Mouse (Mus musculus) cortical plate, adult 2 months (tissue): Measurements from ENCODE around the gene Gabrb1. TPM values are rescaled to one million over a fixed set of nuclear protein-coding genes. Genes with fewer than 3 reads are reported as not detected.
A peak's percentile ranks its signal among the peaks of the same experiment; 100 is the strongest.

Source experiments
- H3K27ac ChIP-seq: fragments of 200-500 bp; 2 replicates; pipeline ENCODE4 v1.5.1; 2012; ENCODE audit warnings: low read length, control low read depth, inconsistent platforms; ENCODE audit not compliant: insufficient read depth
- H3K4me1 ChIP-seq: fragments of 200-500 bp; 2 replicates; pipeline ENCODE4 v1.6.1; 2011; ENCODE audit warnings: low read length; ENCODE audit not compliant: control insufficient read depth, insufficient read depth
- H3K4me3 ChIP-seq: fragments of 200-500 bp; 2 replicates; pipeline ENCODE4 v1.5.1; 2011; ENCODE audit warnings: mild to moderate bottlenecking, low read length, control low read depth; ENCODE audit not compliant: insufficient read depth
- CTCF ChIP-seq: fragments of 200-500 bp; IDR thresholded peaks from 2 replicates; pipeline ENCODE4 v1.5.1; 2011; ENCODE audit warnings: mild to moderate bottlenecking, control low read depth, low read length; ENCODE audit not compliant: insufficient read depth; ENCODE audit errors: extremely low read depth
- POLR2A ChIP-seq: fragments of 200-500 bp; IDR thresholded peaks from 2 replicates; pipeline ENCODE4 v1.6.1; 2011; ENCODE audit warnings: mild to moderate bottlenecking, low read length, control low read depth; ENCODE audit not compliant: insufficient read depth; ENCODE audit errors: extremely low read depth
- polyA plus RNA-seq: library from polyadenylated mRNA; depleted of rRNA; stranded (reverse); fragments of >200 nt; gene quantifications from 2 replicates; pipeline ENCODE4 v1.2.3, GENCODE M21; 2012

Gabrb1 gene
- polyA plus RNA-seq, 1 experiment, result 19.9 TPM

DNA sequence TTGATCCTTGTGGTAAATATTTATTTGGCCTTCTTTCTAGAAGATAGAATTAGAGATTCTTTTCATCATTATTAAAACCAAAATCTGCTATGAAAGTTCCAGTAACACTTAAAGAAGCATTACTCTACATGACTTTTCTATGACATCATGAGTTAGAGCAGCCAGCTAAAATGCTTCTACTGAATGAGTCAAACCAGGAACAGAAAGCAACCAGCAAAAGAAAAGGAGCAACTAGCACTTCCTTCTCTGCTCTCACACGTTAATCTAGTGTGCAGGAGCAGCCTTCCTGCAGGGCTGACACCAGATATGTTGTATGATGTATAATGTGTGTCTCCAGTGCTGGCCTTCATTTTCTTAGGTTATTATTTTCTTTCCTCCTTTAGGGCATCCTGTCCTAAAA, 164.9 kb downstream of the Gabrb1 start:
- H3K27ac ChIP-seq, result no peak overlapping the region

DNA sequence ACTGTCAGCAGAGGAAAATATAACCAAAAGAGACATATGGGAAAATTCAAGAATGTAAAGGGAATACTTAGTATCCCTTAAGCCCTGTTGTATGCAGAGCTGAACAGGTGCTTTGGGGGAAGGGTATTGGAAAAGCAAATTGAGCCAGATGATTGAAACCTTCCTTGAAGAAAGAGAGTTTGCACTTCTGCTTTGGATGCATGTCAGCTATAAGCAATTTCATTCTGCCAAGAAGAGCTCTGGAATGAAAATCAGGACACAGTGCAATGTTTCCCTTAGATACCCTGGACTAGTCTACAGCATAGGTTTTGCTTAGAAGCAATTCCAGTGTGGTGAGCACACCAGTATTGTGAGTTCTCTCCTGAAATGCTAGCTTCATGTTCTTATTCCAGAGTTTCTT, 170.4 kb downstream of the Gabrb1 start:
- no peak for TF ChIP-seq POLR2A
- TF ChIP-seq CTCF, result no peak
- Histone ChIP-seq H3K4me1 (no peaks in the 10 kb centered on the region; the same call in 1 of the 2 replicates), H3K4me3 (no peak overlapping the region), H3K27ac (peak overlapping the region; percentile 15; the same call in 1 of the 2 replicates)

More for the DNA sequence above, 164.9 kb downstream of the Gabrb1 start:
- Histone ChIP-seq H3K4me3 (no peak overlapping the region), H3K4me1 (no peaks in the 10 kb centered on the region)
- no peak for TF ChIP-seq POLR2A
- no peak for TF ChIP-seq CTCF

DNA sequence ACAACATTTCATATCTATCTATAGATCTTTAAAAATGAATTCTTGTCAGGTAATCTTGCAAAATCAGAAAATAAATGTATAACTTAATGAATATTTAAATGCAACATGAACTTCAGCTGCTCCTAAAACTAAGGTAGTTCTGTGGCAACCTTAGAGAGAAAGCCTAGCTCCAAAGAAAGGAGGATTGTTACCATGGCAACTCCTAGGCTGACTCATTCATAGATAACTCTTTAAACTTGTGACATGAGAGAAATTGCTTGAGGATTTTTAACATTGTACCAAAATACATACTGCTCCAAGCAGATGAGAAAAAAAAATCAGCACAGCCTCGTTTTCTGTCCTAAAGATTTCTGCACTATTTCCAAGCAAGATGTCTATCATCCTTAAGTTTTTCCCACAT, 171.1 kb downstream of the Gabrb1 start:
- Histone ChIP-seq H3K4me3 (no peak overlapping the region), H3K27ac (no peak overlapping the region), H3K4me1 (no peaks in the 10 kb centered on the region; the same call in 1 of the 2 replicates)
- no peak for TF ChIP-seq POLR2A
- no peak for TF ChIP-seq CTCF

DNA sequence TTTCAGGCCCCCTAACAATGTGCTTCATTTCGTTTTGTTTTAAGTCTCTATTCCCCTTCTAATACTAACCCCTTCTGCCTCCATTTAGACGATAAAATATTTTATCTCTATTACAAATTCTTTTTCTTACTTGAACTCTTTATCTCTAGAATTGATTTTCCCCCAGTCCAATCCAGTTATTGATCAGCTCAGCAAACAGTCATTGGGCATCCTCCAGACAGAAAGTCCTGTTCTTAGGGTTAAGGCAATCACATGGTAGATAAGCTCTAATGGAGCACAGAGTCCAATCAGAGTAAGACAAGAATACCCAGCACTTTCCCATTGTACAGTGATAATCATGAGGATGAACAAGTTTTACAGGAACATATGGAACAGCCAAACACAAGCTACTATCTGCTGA, 172.4 kb downstream of the Gabrb1 start:
- no peaks in the 10 kb centered on the region; the same call in 1 of the 2 replicates for H3K4me1 ChIP-seq
- H3K4me3 ChIP-seq, result no peak overlapping the region
- no peak overlapping the region for H3K27ac ChIP-seq
- no peak for TF ChIP-seq CTCF
- TF ChIP-seq POLR2A, result no peak

DNA sequence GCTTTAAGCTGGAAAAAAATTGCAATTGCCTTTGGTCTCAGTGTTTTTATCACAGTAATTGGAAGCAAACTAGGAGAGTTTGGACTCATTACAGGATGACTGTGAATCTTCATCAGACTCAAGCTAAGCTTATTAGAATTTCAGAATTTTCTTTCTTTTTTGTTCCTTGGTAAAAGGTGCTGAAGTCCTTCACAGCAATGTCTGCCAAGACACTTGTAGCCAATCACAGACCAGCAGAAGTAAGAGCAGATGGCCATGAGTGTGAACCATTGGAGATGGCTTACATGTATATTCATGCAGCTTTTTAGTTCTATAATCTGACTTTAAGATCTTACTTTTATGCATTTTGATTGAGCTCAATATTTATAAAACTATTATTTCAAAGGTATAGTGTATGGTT, 184.3 kb downstream of the Gabrb1 start:
- TF ChIP-seq POLR2A (no peak), CTCF (no peak)
- H3K4me3 ChIP-seq, result no peak overlapping the region
- no peak overlapping the region for H3K27ac ChIP-seq

DNA sequence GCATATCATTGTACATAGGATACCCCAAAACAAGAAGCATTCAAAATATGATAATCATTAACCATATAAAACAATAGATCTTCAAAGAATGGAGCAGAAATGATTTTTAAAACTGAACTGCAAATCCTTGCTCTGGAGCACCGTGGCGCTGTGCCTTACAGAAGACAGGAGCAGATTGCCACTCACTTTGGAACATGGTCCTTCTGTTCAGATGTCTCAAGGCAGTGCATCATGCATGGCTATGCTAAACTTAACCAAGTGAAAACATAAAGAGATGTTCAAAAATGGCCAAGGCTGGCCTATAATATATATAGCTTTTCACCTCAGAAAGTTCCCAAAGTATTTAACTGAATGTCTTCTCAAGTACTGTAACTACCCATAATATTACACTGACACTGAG, 240.3 kb downstream of the Gabrb1 start:
- no peak overlapping the region for H3K4me3 ChIP-seq
- H3K4me1 ChIP-seq, result no peaks in the 10 kb centered on the region
- TF ChIP-seq POLR2A (no peak), CTCF (0 out of 2 replicates have a peak, but pooled peaks have one; percentile 21)
- H3K27ac ChIP-seq, result no peak overlapping the region

More for the DNA sequence above, 184.3 kb downstream of the Gabrb1 start:
- no peaks in the 10 kb centered on the region for H3K4me1 ChIP-seq

GRCm38 (mm10) chr5:71903399-71903798, 245.5 kb downstream of the Gabrb1 start:
- Histone ChIP-seq H3K4me3 (no peak overlapping the region), H3K27ac (no peak overlapping the region)

GRCm38 (mm10) chr5:71914028-71914427, 256.1 kb downstream of the Gabrb1 start:
- TF ChIP-seq CTCF (no peak), POLR2A (no peak)
- no peaks in the 10 kb centered on the region; the same call in 1 of the 2 replicates for H3K4me1 ChIP-seq
- H3K27ac ChIP-seq, result no peak overlapping the region
- no peak overlapping the region for H3K4me3 ChIP-seq

More at GRCm38 (mm10) chr5:71903399-71903798, 245.5 kb downstream of the Gabrb1 start:
- no peaks in the 10 kb centered on the region for H3K4me1 ChIP-seq
- TF ChIP-seq POLR2A (no peak), CTCF (no peak)

GRCm38 (mm10) chr5:71915711-71916110, 257.8 kb downstream of the Gabrb1 start:
- TF ChIP-seq CTCF, result no peak
- no peak for TF ChIP-seq POLR2A
- Histone ChIP-seq H3K4me3 (no peak overlapping the region), H3K27ac (no peak overlapping the region; the same call in 1 of the 2 replicates), H3K4me1 (no peaks in the 10 kb centered on the region; the same call in 1 of the 2 replicates)

- no peaks in the 10 kb centered on the region; the same call in 1 of the 2 replicates for H3K4me1 ChIP-seq
- peak overlapping the region; percentile 48; the same call in 1 of the 2 replicates for H3K27ac ChIP-seq
- no peak overlapping the region for H3K4me3 ChIP-seq
- TF ChIP-seq POLR2A (no peak), CTCF (no peak)
Observed at GRCm38 (mm10) chr5:71917206-71917605, 259.3 kb downstream of the Gabrb1 start.
